In the genomic region with DNA sequence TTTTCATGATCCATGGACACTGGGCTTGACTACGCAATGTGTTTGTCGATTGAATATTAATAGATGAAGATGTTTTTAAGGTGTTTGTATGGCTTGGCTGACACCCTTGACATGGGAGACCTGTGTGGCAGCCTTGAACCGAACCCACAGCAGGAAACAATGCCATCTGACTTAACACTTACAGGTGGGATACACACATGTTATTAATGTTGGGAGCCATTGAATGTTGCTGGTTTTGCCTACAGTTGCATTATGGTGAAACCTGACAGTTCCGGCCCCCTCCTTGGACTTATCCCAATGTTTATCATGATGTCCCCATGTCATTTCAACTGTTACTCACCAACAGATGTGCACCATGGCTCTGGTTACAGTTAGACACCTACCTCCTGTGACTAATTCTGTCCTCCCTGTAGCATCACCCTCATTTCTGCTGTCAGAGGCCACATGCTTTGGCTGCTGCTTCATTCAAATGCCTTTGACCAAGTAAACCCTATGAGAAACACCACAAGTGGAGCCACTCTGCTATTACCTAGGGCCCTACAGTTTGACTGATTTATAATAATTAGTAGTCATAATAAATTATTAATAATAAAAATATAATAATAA, we compare ENCODE assay signal across 15 mouse cellular contexts. TPM values are rescaled to one million over a fixed set of nuclear protein-coding genes. Genes with fewer than 3 reads are reported as not detected.
DNase-seq lines count a peak whose midpoint lies in the region; ATAC-seq and TF ChIP-seq lines count a peak whose summit lies in the region.
"Had no signal": no experiment of that assay in that cellular context is flagged by ENCODE, and none has a peak within 500 bp of the region (broad histone marks: within the 10 kb centered on the region; RNA-seq: fewer than 3 reads in every experiment).

No protein-coding gene starts in this region.

- TF ChIP-seq POLR2A in testis, adult 2 months (IDR thresholded peaks at IDR 0.05; ENCODE audit: control insufficient read depth, low read depth, low read length): no peak

- TF ChIP-seq CTCF in testis, adult 2 months (IDR thresholded peaks at IDR 0.05; ENCODE audit: control insufficient read depth, insufficient read depth, insufficient replicate concordance, low read depth, low read length): no peak

- peak overlapping the region; percentile 56 for H3K27ac ChIP-seq in testis, adult 2 months (ENCODE audit: control insufficient read depth, insufficient read depth, low read depth, low read length)
- H3K27ac ChIP-seq in hindbrain, embryonic 14.5 days: peak overlapping the region; percentile 83
- H3K27ac ChIP-seq in midbrain, embryonic 15.5 days: peak overlapping the region; percentile 94
- no peak overlapping the region for H3K27ac ChIP-seq in heart, embryonic 11.5 days (ENCODE audit: low read depth, low read length)

- no peak for ATAC-seq in hindbrain, embryonic 14.5 days (ENCODE audit: low FRiP score)
- ATAC-seq in midbrain, embryonic 15.5 days (replicated peaks): no peak
- no peak for ATAC-seq in heart, embryonic 11.5 days (replicated peaks; ENCODE audit: insufficient number of reproducible peaks, low FRiP score, low TSS enrichment)
- ATAC-seq: CD4-positive, CD25-positive, alpha-beta regulatory T cell, adult 4 months had no signal

- no peaks in the 10 kb centered on the region for H3K27me3 ChIP-seq in testis, adult 2 months (ENCODE audit: control insufficient read depth, insufficient read depth, low read length)
- no peaks in the 10 kb centered on the region for H3K27me3 ChIP-seq in hindbrain, embryonic 14.5 days (ENCODE audit: control insufficient read depth, insufficient read depth, low read length)
- no peaks in the 10 kb centered on the region for H3K27me3 ChIP-seq in midbrain, embryonic 15.5 days (replicated peaks)
- H3K27me3 ChIP-seq in heart, embryonic 11.5 days (ENCODE audit: control insufficient read depth, insufficient read depth, low read length): no peaks in the 10 kb centered on the region
- H3K27me3 ChIP-seq: embryonic facial prominence, embryonic 13.5 days had no signal

- H3K4me3 ChIP-seq in testis, adult 2 months (ENCODE audit: control insufficient read depth, low read depth, low read length): peak overlapping the region; percentile 39
- H3K4me3 ChIP-seq in hindbrain, embryonic 14.5 days (replicated peaks; ENCODE audit: low read length): no peak overlapping the region
- H3K4me3 ChIP-seq in midbrain, embryonic 15.5 days: no peak overlapping the region
- H3K4me3 ChIP-seq in heart, embryonic 11.5 days (ENCODE audit: low read depth, low read length): no peak overlapping the region
- H3K4me3 ChIP-seq: embryonic facial prominence, embryonic 13.5 days had no signal

- DNase-seq in testis, postnatal 14 days (ENCODE audit: low spot score): no peak
- DNase-seq in hindbrain, embryonic 14.5 days (ENCODE audit: low spot score): no peak
- no peak for DNase-seq in ovary, postnatal 36 days (ENCODE audit: low spot score)
- no peak for DNase-seq in lung, postnatal 10 days
- DNase-seq: adrenal gland, postnatal 36 days; cerebellum, postnatal 36 days; heart, postnatal 10 days; kidney, adult 11 months; kidney, postnatal 36 days had no signal

- H3K4me1 ChIP-seq in testis, adult 2 months (ENCODE audit: control insufficient read depth, insufficient read depth, low read length): peaks cover 2% of the 10 kb centered on the region
- peaks cover 14% of the 10 kb centered on the region for H3K4me1 ChIP-seq in hindbrain, embryonic 14.5 days (replicated peaks; ENCODE audit: control insufficient read depth, insufficient read depth, low read length)
- H3K4me1 ChIP-seq in midbrain, embryonic 15.5 days: peaks cover 17% of the 10 kb centered on the region
- no peaks in the 10 kb centered on the region for H3K4me1 ChIP-seq in heart, embryonic 11.5 days (ENCODE audit: control insufficient read depth, insufficient read depth, low read length)

- no peak overlapping the region for H3K9ac ChIP-seq in hindbrain, embryonic 14.5 days
- no peak overlapping the region for H3K9ac ChIP-seq in midbrain, embryonic 15.5 days
- no peak overlapping the region for H3K9ac ChIP-seq in heart, embryonic 11.5 days (ENCODE audit: low read depth, low read length)
- H3K9ac ChIP-seq: embryonic facial prominence, embryonic 13.5 days; lung, embryonic 14.5 days had no signal

- H3K9me3 ChIP-seq in hindbrain, embryonic 14.5 days (ENCODE audit: control insufficient read depth, low read length): no peaks in the 10 kb centered on the region
- no peaks in the 10 kb centered on the region for H3K9me3 ChIP-seq in midbrain, embryonic 15.5 days
- peaks cover 5% of the 10 kb centered on the region for H3K9me3 ChIP-seq in heart, embryonic 11.5 days (replicated peaks; ENCODE audit: control insufficient read depth, low read length)
- H3K9me3 ChIP-seq: embryonic facial prominence, embryonic 13.5 days had no signal

- WGBS in hindbrain, embryonic 14.5 days: 37% methylated on average over 4 of the region's 4 CpGs
- WGBS in midbrain, embryonic 15.5 days: 43% methylated on average over 4 of the region's 4 CpGs
- 86% methylated on average over 4 of the region's 4 CpGs for WGBS in heart, embryonic 11.5 days (ENCODE audit: insufficient replicate concordance)

- H3K4me2 ChIP-seq in hindbrain, embryonic 14.5 days (replicated peaks): peak overlapping the region; percentile 32
- H3K4me2 ChIP-seq in midbrain, embryonic 15.5 days: peak overlapping the region; percentile 24; the same call in 1 of the 2 replicates
- no peak overlapping the region for H3K4me2 ChIP-seq in heart, embryonic 11.5 days
- H3K4me2 ChIP-seq: embryonic facial prominence, embryonic 13.5 days; lung, embryonic 14.5 days had no signal

- H3K36me3 ChIP-seq in testis, adult 2 months (ENCODE audit: control insufficient read depth, insufficient read depth, low read length): no peaks in the 10 kb centered on the region
- H3K36me3 ChIP-seq in hindbrain, embryonic 14.5 days (replicated peaks; ENCODE audit: control insufficient read depth, insufficient read depth): no peaks in the 10 kb centered on the region
- H3K36me3 ChIP-seq in midbrain, embryonic 15.5 days (replicated peaks): no peaks in the 10 kb centered on the region
- no peaks in the 10 kb centered on the region for H3K36me3 ChIP-seq in heart, embryonic 11.5 days (ENCODE audit: control insufficient read depth, insufficient read depth, low read length)
- H3K36me3 ChIP-seq: embryonic facial prominence, embryonic 13.5 days had no signal

RNA-seq across cellular contexts. Expression of a gene that starts 23.6 kb away (rescaled TPM):
- polyA plus RNA-seq in testis, adult 2 months (2012; rRNA removed): 146 and 184 TPM in 2 replicates
- polyA plus RNA-seq in hindbrain, embryonic 14.5 days (2014; fragmentation: Nextera tagmentation; extraction: Ambion mirVana): 228 and 233 TPM in 2 replicates
- polyA plus RNA-seq in midbrain, embryonic 15.5 days (2015; fragmentation: Nextera tagmentation; extraction: Ambion mirVana): 176 and 180 TPM in 2 replicates
- 113 and 118 TPM in 2 replicates for polyA plus RNA-seq in heart, embryonic 11.5 days (2014; fragmentation: Nextera tagmentation; extraction: Ambion mirVana)
